Mouse (Mus musculus): ENCODE results near the gene Rhot2.

DNA sequence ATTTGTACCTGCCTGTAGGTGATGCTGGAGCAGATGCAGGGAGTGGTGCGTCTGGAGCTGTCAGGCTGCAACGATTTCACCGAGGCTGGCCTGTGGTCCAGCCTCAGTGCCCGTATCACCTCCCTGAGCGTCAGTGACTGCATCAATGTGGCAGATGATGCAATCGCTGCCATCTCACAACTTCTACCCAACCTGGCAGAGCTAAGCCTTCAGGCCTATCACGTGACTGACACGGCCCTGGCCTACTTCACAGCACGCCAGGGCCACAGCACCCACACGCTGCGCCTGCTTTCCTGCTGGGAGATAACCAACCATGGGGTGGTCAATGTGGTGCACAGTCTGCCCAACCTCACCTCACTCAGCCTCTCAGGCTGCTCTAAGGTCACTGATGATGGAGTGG, 27.0 kb downstream of the Rhot2 start:
- TF ChIP-seq CHD2 (IDR thresholded peaks at IDR 0.05; ENCODE audit: low read depth, low read length) (no peak), ZNF384 (IDR thresholded peaks at IDR 0.05; ENCODE audit: low read depth, low read length) (no peak), ZC3H11A (IDR thresholded peaks at IDR 0.05; ENCODE audit: borderline replicate concordance, low read depth, low read length) (no peak), MAFK (IDR thresholded peaks at IDR 0.05; ENCODE audit: insufficient read depth, low read depth, low read length) (no peak)

Data from ES-E14 (cell line).